Mouse (Mus musculus) heart, embryonic 11.5 days (tissue): Measurements from ENCODE around the gene Cox7a2l. TPM values are rescaled to one million over a fixed set of nuclear protein-coding genes. Genes with fewer than 3 reads are reported as not detected.

Experiments used
- ATAC-seq: fragments of 200-750 bp; cut with Nextera tagmentation; replicated peaks from 2 replicates; pipeline ENCODE4 v1.8.0; 2017; ENCODE audit warnings: moderate library complexity; ENCODE audit not compliant: insufficient number of reproducible peaks, low FRiP score, low TSS enrichment
- H3K27ac ChIP-seq: fragments of 300-500 bp; sonication (generic); 2 replicates; pipeline ENCODE4 v1.5.1; 2014; ENCODE audit warnings: mild to moderate bottlenecking, low read depth, low read length
- H3K27me3 ChIP-seq: fragments of 300-500 bp; sonication (generic); 2 replicates; pipeline ENCODE4 v1.6.1; 2014; ENCODE audit warnings: mild to moderate bottlenecking, low read length, mixed read lengths; ENCODE audit not compliant: control insufficient read depth, insufficient read depth
- H3K36me3 ChIP-seq: fragments of 300-500 bp; sonication (generic); 2 replicates; pipeline ENCODE4 v1.6.1; 2014; ENCODE audit warnings: mild to moderate bottlenecking, low read length, moderate library complexity, mixed read lengths; ENCODE audit not compliant: control insufficient read depth, insufficient read depth
- H3K4me1 ChIP-seq: fragments of 300-500 bp; sonication (generic); 2 replicates; pipeline ENCODE4 v1.6.1; 2014; ENCODE audit warnings: low read length; ENCODE audit not compliant: control insufficient read depth, insufficient read depth
- H3K4me2 ChIP-seq: fragments of 300-500 bp; sonication (generic); 2 replicates; pipeline ENCODE4 v1.6.1; 2014; ENCODE audit warnings: mild to moderate bottlenecking, moderate library complexity
- H3K4me3 ChIP-seq: fragments of 300-500 bp; sonication (generic); 2 replicates; pipeline ENCODE4 v1.5.1; 2014; ENCODE audit warnings: low read depth, low read length
- H3K9ac ChIP-seq: fragments of 300-500 bp; sonication (generic); 2 replicates; pipeline ENCODE4 v1.6.1; 2014; ENCODE audit warnings: mild to moderate bottlenecking, low read depth, low read length, moderate library complexity
- H3K9me3 ChIP-seq: fragments of 300-500 bp; sonication (generic); replicated peaks from 2 replicates; pipeline ENCODE4 v1.6.1; 2016; ENCODE audit warnings: low read length; ENCODE audit not compliant: control insufficient read depth
- WGBS: fragments of 180-500 bp; shearing (Covaris S2); extraction: QIAGEN DNeasy Blood & Tissue Kit; methylation state at CpG from one replicate; pipeline ENCODE4 v1.1.7; 2014; ENCODE audit not compliant: insufficient replicate concordance; 5-methylcytosine and 5-hydroxymethylcytosine counted together
- polyA plus RNA-seq: library from polyadenylated mRNA; unstranded; fragments of >200 nt; fragmentation: Nextera tagmentation; extraction: Ambion mirVana; gene quantifications from 2 replicates; pipeline ENCODE4 v1.2.1, GENCODE M21; 2014

Gene Cox7a2l
- polyA plus RNA-seq, 1 experiment from 2014 or later: 217 TPM

DNA sequence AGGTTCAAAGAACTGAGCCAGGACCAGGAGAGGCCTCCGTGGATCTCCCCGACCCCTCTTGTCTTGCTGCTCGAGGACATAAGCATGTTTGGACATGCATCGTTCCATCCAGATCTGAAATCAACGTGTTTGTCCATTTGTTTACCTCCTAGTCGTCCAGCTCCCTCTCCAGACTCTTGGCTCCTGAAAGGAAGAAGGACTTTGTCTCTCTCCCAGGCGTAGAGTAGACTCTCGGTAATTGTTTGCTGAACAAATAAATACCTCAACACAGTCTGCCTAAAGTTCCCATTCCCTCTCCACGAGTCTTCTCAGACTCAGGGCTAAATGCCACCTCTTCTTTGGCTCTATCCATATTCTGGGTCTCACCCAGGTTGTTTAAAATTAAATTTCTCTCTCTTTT lies 16.0 kb upstream of the Cox7a2l start:
- Histone ChIP-seq H3K4me2 (no peak overlapping the region), H3K27me3 (no peaks in the 10 kb centered on the region), H3K27ac (no peak overlapping the region), H3K9ac (no peak overlapping the region), H3K4me3 (no peak overlapping the region), H3K4me1 (peaks cover 6% of the 10 kb centered on the region), H3K9me3 (peaks cover 3% of the 10 kb centered on the region), H3K36me3 (no peaks in the 10 kb centered on the region)
- ATAC-seq: no peak
- 71% methylated on average over 9 of the region's 9 CpGs for WGBS

DNA sequence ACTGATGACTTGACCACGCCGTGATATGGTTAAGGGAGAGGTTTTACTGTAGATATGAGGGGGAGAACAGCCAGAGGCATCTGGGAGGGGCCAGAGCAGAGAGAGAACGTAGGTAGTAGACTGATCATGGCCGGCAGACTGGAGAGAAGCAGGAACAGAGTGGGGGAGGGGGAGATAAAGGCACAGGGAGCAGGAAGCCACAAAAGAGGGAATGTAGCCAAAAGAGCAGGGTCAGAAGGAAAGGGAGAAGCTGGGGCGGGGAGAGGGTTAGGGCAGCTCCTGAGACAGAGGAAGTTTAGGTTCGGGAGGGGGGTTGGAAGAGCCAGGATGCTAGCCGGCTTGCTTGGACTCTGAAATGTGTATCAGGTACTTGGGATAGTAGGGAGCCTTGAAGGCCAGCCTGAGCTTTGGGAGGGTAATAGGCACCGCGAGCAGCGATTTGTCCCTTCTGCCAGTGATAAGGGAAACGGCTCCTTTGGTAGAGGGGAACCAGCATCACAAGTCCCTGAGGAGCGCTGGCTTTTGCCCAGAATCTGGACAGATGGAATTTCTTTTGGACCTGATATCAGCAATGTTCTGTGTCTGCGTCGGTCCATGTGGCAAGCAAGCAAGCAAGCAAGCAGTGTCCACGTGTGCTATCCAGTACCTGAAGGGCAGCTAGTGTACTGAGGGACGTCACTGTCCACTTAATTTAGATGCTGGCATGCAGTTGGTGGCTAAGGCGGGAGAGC lies 10.7 kb upstream of the Cox7a2l start:
- Histone ChIP-seq H3K4me1 (peaks cover 24% of the 10 kb centered on the region), H3K4me2 (peak overlapping the region; percentile 75), H3K36me3 (no peaks in the 10 kb centered on the region), H3K4me3 (peak overlapping the region; percentile 36), H3K27ac (peak overlapping the region; percentile 78), H3K27me3 (no peaks in the 10 kb centered on the region), H3K9ac (peak overlapping the region; percentile 69), H3K9me3 (no peaks in the 10 kb centered on the region)
- peak; percentile 78 for ATAC-seq
- 12% methylated on average over 17 of the region's 17 CpGs for WGBS

DNA sequence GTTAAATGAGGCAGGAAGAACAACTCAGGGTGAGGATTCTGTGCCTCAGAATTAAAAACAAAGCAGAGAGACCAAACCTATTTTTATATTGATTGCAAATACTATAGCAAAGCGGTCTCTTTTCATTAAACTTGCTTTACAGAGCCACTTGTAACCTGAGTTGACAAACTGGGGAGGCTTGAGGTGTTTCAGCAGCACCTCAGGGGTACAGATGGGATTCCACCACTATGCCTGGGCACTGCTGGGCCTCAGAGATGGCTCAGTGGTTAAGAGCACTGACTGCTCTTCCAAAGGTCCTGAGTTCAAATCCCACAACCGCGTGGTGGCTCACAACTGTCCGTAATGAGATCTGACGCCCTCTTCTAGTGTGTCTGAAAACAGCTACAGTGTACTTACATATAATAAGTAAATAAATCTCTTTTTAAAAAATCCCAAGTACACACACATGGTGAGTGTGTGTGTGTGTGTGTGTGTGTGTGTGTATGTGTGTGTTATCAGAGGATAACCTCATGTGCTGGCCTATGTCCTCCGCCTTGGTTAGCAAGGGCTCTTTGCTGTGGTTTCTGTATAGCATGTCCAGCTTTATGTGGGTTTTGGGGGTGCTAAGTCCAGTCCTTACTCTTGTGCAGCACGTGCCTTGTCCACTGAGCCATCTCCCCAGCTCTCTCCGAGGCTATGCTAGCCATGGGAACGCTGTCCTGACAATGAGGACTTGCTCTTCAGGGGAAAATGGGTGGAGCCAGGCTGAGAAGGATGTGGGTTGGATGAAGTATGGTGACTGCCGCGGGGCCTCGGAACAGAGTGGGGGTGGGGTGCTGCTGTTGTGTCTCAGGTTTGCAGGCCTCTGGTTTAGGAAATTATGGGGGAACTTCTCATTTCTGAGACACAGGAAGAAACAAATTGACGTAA lies 9.7 kb upstream of the Cox7a2l start:
- Histone ChIP-seq H3K4me2 (peak overlapping the region; percentile 75), H3K9me3 (no peaks in the 10 kb centered on the region), H3K36me3 (no peaks in the 10 kb centered on the region), H3K4me3 (peak overlapping the region; percentile 36), H3K9ac (peak overlapping the region; percentile 69), H3K27me3 (no peaks in the 10 kb centered on the region), H3K4me1 (peaks cover 24% of the 10 kb centered on the region), H3K27ac (peak overlapping the region; percentile 78)
- peak; percentile 81 for ATAC-seq
- 28% methylated on average over 13 of the region's 13 CpGs for whole genome bisulfite sequencing

DNA sequence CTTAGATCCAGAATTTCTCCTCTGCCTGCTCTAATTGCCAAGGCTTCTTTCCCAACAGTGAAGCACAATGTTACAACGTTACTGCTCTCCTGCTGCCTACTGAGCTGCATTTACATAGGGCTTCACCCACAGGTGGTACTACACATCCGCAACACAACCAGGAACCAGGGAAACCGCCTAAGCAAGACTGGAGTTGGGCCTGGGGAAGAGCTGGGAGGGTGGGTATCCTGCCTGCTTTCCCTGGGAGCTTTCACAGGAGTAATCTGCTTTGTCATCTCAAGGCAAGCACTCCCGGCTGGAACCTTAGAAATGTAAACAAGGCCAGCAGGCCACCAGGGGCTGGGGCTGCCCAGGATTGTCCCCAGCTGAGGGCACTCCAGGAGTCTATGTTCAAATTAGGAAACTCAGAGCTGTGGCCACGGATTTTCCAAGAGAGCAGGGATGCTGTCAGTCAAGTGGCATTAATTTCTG lies 9.0 kb upstream of the Cox7a2l start:
- ATAC-seq: no peak
- peak overlapping the region; percentile 31 for H3K4me2 ChIP-seq
- peak overlapping the region; percentile 74 for H3K27ac ChIP-seq
- no peaks in the 10 kb centered on the region for H3K27me3 ChIP-seq
- no peaks in the 10 kb centered on the region for H3K9me3 ChIP-seq
- peaks cover 24% of the 10 kb centered on the region for H3K4me1 ChIP-seq
- H3K4me3 ChIP-seq: no peak overlapping the region
- 7% methylated on average over 5 of the region's 5 CpGs for WGBS
- 0 out of 2 replicates have a peak overlapping the region, but pooled peaks have one; percentile 24 for H3K9ac ChIP-seq
- no peaks in the 10 kb centered on the region for H3K36me3 ChIP-seq

DNA sequence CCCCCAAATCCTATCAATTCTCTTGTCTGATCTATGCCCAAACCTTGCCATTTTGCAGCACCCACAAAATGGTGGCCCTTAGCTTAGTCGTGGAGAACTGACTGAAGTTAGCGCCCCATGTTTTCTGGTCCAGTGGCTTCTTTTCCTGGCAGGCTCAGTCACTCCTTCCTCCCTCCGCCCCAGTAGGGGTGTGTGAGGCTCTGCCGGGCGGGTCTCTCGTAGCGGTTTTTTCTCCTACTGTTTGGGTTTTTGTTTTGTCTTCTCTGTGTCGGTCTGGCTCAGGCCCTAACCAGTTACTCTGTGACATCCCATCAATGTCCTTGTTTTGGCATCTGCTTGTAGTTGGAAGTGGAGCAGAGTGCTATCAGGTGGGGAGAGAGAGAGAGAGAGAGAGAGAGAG lies 8.5 kb upstream of the Cox7a2l start:
- Histone ChIP-seq H3K4me3 (no peak overlapping the region), H3K9me3 (no peaks in the 10 kb centered on the region), H3K36me3 (no peaks in the 10 kb centered on the region), H3K27me3 (no peaks in the 10 kb centered on the region), H3K4me1 (peaks cover 24% of the 10 kb centered on the region), H3K9ac (peak overlapping the region; percentile 44; the same call in 1 of the 2 replicates), H3K27ac (peak overlapping the region; percentile 74), H3K4me2 (peak overlapping the region; percentile 31)
- no peak for ATAC-seq
- WGBS: 18% methylated on average over 8 of the region's 8 CpGs

DNA sequence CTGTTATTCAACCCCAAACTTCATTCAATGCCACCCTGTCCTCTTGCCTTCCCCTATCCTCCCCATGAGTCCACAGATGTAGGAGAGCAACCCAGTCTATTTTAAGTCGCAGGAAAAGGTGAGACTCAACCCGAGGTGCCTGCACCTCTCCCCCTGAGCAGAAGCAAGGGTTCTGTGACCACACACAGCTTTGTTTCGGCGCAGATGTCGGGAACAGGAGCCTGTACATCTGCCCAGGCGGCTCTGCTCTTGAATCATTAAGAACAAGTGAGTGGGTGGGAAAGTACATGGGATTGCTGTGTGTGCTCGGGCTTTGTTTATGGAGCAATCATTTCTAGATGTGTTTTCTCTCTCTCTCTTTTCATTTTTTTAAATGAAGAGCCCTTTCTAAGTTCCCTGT lies 7.6 kb upstream of the Cox7a2l start:
- ATAC-seq: no peak
- no peaks in the 10 kb centered on the region for H3K9me3 ChIP-seq
- no peaks in the 10 kb centered on the region for H3K36me3 ChIP-seq
- no peak overlapping the region for H3K9ac ChIP-seq
- H3K4me1 ChIP-seq: peaks cover 24% of the 10 kb centered on the region
- 54% methylated on average over 7 of the region's 7 CpGs for WGBS
- no peak overlapping the region for H3K4me2 ChIP-seq
- no peak overlapping the region for H3K4me3 ChIP-seq
- no peaks in the 10 kb centered on the region for H3K27me3 ChIP-seq
- no peak overlapping the region for H3K27ac ChIP-seq

DNA sequence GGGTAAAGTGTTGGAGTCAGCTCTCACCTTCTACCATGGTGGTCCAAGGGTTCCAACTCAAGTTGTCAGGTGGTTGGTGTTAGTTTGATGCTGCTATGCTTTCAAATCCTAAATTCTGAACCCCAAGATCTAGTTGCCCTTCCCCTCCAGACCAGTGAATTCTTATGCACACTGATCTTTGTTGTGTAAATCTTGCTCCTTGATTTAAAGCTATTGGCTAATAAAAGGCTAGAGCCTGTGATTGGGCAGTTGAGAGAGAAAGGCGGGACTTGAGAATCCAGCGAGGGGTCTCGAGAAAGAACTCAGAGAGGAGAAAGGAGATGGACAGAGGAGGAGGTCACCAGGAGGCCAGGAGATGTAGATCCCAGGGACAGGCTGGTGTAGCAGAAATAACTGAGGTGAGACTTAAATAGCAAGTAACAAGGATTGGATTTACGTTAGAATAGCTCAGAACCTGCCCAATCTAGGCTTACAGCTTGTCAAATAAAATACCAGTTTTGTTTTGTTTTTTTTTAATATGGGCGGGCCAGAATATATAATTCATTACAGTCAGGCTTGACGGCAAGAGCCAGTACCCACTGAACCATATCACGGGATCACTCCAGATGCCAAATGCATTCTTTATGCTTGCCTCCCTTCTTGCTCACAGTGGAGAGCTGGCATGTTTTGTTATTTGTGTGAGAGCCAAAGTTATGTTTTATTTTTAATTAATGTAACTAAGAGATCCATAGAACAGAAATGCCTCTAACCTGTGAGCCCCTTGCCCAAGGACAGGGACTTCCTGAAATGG lies 5.7 kb upstream of the Cox7a2l start:
- Histone ChIP-seq H3K9ac (no peak overlapping the region), H3K4me3 (no peak overlapping the region), H3K4me2 (no peak overlapping the region), H3K27ac (no peak overlapping the region), H3K36me3 (no peaks in the 10 kb centered on the region), H3K27me3 (no peaks in the 10 kb centered on the region), H3K4me1 (peaks cover 14% of the 10 kb centered on the region), H3K9me3 (no peaks in the 10 kb centered on the region)
- no peak for ATAC-seq
- 67% methylated on average over 7 of the region's 7 CpGs for WGBS

DNA sequence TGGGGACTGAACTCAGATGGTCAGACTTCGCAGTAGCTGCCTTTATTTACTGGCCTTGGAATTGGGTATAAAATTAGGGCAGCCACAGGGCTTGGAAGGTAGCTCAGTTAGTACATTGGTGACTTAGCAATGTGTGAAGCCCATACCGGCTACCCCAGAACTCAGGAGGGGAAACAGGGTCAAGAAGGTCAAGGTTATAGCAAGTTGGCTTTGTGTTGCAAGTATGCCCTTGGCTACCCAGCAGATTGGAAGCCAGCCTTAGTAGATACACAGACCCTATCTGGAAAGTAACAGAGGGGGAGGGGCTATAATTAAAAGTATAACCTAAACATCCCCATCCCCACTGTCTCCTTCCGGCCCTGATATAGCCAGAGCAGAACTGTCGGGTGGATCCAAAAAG lies 4.8 kb upstream of the Cox7a2l start:
- H3K9me3 ChIP-seq: no peaks in the 10 kb centered on the region
- H3K27ac ChIP-seq: no peak overlapping the region
- no peak overlapping the region for H3K9ac ChIP-seq
- H3K36me3 ChIP-seq: no peaks in the 10 kb centered on the region
- no peak for ATAC-seq
- H3K4me2 ChIP-seq: no peak overlapping the region
- 79% methylated on average over 4 of the region's 4 CpGs for WGBS
- peaks cover 6% of the 10 kb centered on the region for H3K4me1 ChIP-seq
- no peak overlapping the region for H3K4me3 ChIP-seq
- no peaks in the 10 kb centered on the region for H3K27me3 ChIP-seq
